Comparison of ENCODE assay signal across 24 mouse cellular contexts in genomic region chr7:84173394-84173793, GRCm38 (mm10). TPM values are rescaled to one million over a fixed set of nuclear protein-coding genes. Genes with fewer than 3 reads are reported as not detected.
A peak's percentile ranks its signal among the peaks of the same experiment; 100 is the strongest.
DNase-seq lines count a peak whose midpoint lies in the region; ATAC-seq and TF ChIP-seq lines count a peak whose summit lies in the region.
"Had no signal": no experiment of that assay in that cellular context is flagged by ENCODE, and none has a peak within 500 bp of the region (broad histone marks: within the 10 kb centered on the region; RNA-seq: fewer than 3 reads in every experiment).

No protein-coding gene starts in this region.

- H3K9me3 ChIP-seq in lung, embryonic 14.5 days (ENCODE audit: low read depth, low read length): no peaks in the 10 kb centered on the region
- H3K9me3 ChIP-seq: forebrain, embryonic 10.5 days; heart, embryonic 10.5 days; hindbrain, embryonic 15.5 days; kidney, embryonic 15.5 days; limb, embryonic 10.5 days; liver, embryonic 15.5 days; midbrain, embryonic 13.5 days had no signal

- H3K27ac ChIP-seq in lung, embryonic 14.5 days (ENCODE audit: low read depth): no peak overlapping the region
- H3K27ac ChIP-seq: forebrain, embryonic 10.5 days; heart, embryonic 10.5 days; hindbrain, embryonic 15.5 days; kidney, embryonic 15.5 days; limb, embryonic 10.5 days; liver, embryonic 15.5 days; midbrain, embryonic 13.5 days had no signal

- WGBS in lung, embryonic 14.5 days: 60% methylated on average over 4 of the region's 4 CpGs

- DNase-seq in lung, embryonic 14.5 days: peak; percentile 35
- DNase-seq in lung, postnatal 10 days: no peak
- DNase-seq in CD4-positive, CD25-positive, alpha-beta regulatory T cell, adult 2 months (ENCODE audit: low read depth, low spot score): peak; percentile 52
- DNase-seq in thymus, postnatal 14 days: peak; percentile 42
- DNase-seq in ovary, postnatal 14 days (ENCODE audit: low spot score): no peak
- no peak for DNase-seq in heart, adult 8-10 months (ENCODE audit: low spot score)
- DNase-seq: adrenal gland, postnatal 25 days; cerebellum, adult 9-11 months; forebrain, postnatal 0 days; gastrocnemius, postnatal 36 days; heart, postnatal 4 days; kidney, adult 11 months; kidney, postnatal 36 days; layer of hippocampus, adult 9-11 months; liver had no signal

- no peaks in the 10 kb centered on the region for H3K27me3 ChIP-seq in lung, embryonic 14.5 days (ENCODE audit: insufficient read depth, low read length)
- H3K27me3 ChIP-seq: hindbrain, embryonic 15.5 days; kidney, embryonic 15.5 days; liver, embryonic 15.5 days; midbrain, embryonic 13.5 days had no signal

- H3K4me2 ChIP-seq in lung, embryonic 14.5 days: no peak overlapping the region
- H3K4me2 ChIP-seq: hindbrain, embryonic 15.5 days; kidney, embryonic 15.5 days; liver, embryonic 15.5 days; midbrain, embryonic 13.5 days had no signal

- H3K36me3 ChIP-seq in lung, embryonic 14.5 days (ENCODE audit: insufficient read depth): no peaks in the 10 kb centered on the region
- H3K36me3 ChIP-seq: forebrain, embryonic 10.5 days; heart, embryonic 10.5 days; hindbrain, embryonic 15.5 days; kidney, embryonic 15.5 days; limb, embryonic 10.5 days; liver, embryonic 15.5 days; midbrain, embryonic 13.5 days had no signal

- no peak for TF ChIP-seq CTCF in lung, embryonic 14.5 days (IDR thresholded peaks at IDR 0.05; ENCODE audit: low read depth)

- no peaks in the 10 kb centered on the region for H3K4me1 ChIP-seq in lung, embryonic 14.5 days (ENCODE audit: insufficient read depth)
- H3K4me1 ChIP-seq: forebrain, embryonic 10.5 days; kidney, embryonic 15.5 days; limb, embryonic 10.5 days; midbrain, embryonic 13.5 days had no signal

- H3K9ac ChIP-seq in lung, embryonic 14.5 days: no peak overlapping the region
- H3K9ac ChIP-seq: forebrain, postnatal 0 days; hindbrain, embryonic 15.5 days; kidney, embryonic 15.5 days; liver, embryonic 15.5 days; midbrain, embryonic 13.5 days had no signal

- no peak overlapping the region for H3K4me3 ChIP-seq in lung, embryonic 14.5 days (ENCODE audit: low read depth, low read length)
- H3K4me3 ChIP-seq: forebrain, embryonic 10.5 days; heart, embryonic 10.5 days; hindbrain, embryonic 15.5 days; kidney, embryonic 15.5 days; limb, embryonic 10.5 days; liver, embryonic 15.5 days; megakaryocyte, embryonic 14.5 days; midbrain, embryonic 13.5 days had no signal

- ATAC-seq in lung, embryonic 14.5 days (ENCODE audit: insufficient read depth): no peak
- ATAC-seq in granulocyte monocyte progenitor cell, adult 5-6 weeks (replicated peaks; ENCODE audit: poor library complexity, severe bottlenecking): peak; percentile 83
- ATAC-seq: forebrain, postnatal 0 days; midbrain, embryonic 13.5 days had no signal

RNA-seq across cellular contexts. Expression of gene Abhd17c, which starts 21.7 kb away (rescaled TPM):
- 75.6 and 87.8 TPM in 2 replicates for polyA plus RNA-seq in lung, embryonic 14.5 days (2014; fragmentation: Nextera tagmentation; extraction: Ambion mirVana)
- 42.3 and 51.2 TPM in 2 replicates for total RNA-seq in granulocyte monocyte progenitor cell, adult 5-6 weeks (2014; fragmentation: Nextera tagmentation)
- 14.9 and 18.6 TPM in 2 replicates for total RNA-seq in granulocyte monocyte progenitor cell, adult 5-6 weeks (2017)
- total RNA-seq in heart, adult 8-10 months (2022): 10 to 100 TPM; 28.0 to 31.6 (median 28.8) TPM

Comparison
In these comparisons a context has a peak if more than half of its experiments do, and no peak if none do; other contexts are left out.
1. DNase-seq: peak in lung, embryonic 14.5 days (single experiment), CD4-positive, CD25-positive, alpha-beta regulatory T cell, adult 2 months (single experiment) and thymus, postnatal 14 days (single experiment); none in lung, postnatal 10 days (single experiment), ovary, postnatal 14 days (single experiment) and heart, adult 8-10 months (single experiment).